Mouse (Mus musculus): ENCODE data around the gene Pigk.

DNA sequence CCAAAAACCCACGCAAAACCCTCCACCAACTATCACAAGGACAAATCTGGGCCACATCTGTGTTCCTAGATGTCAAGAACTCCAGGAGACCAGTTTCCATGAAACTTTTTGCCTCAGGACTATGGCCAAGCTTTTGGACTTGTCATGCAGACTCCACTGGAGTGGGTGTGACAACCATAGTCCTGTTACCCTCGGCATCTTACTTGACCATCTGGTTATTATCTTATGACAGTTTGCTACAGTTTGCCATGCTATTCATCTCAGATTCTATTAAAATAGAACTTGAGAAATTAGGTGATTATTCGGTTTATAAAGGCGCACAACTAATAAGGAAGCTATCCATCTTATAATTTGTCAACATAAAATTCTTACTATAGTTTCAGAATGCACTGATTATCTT, 39.4 kb downstream of the Pigk start:
- TF ChIP-seq GATA1 (IDR thresholded peaks at IDR 0.05; ENCODE audit: borderline replicate concordance, low read length) (no peak), CTCF (IDR thresholded peaks at IDR 0.05; ENCODE audit: low read depth, low read length) (no peak), TAL1 (conservative IDR thresholded peaks at IDR 0.05; ENCODE audit: low read depth, low read length) (no peak)

Data from G1E (cell line).